Mouse (Mus musculus) cerebellum, postnatal 36 days (tissue): ENCODE measurements at regions not wholly inside any gene's neighbourhood (a gene's known extent, or its start where the extent isn't known, plus 50 kb on each side); places are given as distances from the start of the nearest gene placed in this dataset.

Experiments used
- DNase-seq, 2 experiments: peaks; one replicate each; pipeline ENCODE4 v3.0.0; 2021 to 2022; ENCODE audit warnings: mixed read lengths in 2 of 2

DNA sequence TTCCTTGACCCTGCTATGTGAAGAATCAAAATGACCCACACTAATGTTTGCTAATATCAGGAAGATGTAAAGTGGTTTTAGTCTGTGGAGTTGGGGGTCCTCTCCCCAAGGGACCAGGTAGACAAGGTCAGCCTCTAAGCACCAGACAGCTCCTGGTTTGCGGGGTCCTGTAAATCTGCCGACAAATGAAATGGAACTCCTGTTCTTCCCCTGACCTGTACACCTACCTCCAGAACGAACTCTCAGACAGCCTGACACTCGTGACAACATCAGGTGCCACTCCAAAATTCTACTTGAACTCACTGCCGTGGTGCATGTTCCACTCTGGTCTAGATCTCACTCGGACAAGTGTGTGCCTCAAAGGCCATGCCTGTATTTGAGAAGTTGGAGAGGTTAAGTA is 121.8 kb upstream of the Cdkn3 start:
- no peak for DNase-seq

DNA sequence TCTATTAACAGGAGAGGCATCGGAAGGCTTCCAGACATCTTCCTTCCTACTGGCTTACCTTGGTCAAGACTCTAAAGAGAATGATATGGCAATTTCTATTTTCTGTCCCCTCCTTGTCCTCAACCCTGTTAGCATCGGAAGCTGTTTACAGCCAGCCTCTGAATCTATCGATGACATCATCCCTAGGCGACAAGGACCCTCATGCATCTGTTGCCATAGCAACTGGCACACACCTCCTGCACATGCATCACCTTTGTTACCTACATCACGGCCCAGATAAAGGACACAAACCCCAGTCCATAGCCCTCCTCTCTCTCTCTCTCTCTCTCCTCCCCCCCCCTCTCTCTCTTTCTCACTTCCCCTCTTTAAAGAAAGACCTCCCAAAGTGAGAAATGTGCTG is 123.1 kb upstream of the Cdkn3 start:
- DNase-seq = no peak

DNA sequence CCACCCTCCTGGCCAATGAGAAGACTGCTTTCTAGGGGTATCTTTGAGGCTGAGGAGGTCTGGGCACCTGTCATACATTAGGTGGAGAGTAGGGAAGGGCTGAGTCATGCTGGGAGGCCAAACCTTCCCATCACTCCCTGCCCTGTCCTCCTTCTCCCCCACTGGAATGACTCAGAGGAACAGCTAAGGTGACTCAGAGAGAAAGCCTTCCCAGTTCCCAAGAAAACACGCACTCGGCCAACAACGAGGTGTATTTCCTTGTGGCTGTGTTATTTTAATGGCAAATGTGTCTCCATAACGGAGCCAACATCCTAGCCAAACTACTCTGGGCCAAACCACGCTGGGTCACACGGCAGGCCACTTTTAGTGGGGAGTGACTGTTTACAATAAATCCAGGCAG is 124.0 kb upstream of the Cdkn3 start:
- no peak for DNase-seq

DNA sequence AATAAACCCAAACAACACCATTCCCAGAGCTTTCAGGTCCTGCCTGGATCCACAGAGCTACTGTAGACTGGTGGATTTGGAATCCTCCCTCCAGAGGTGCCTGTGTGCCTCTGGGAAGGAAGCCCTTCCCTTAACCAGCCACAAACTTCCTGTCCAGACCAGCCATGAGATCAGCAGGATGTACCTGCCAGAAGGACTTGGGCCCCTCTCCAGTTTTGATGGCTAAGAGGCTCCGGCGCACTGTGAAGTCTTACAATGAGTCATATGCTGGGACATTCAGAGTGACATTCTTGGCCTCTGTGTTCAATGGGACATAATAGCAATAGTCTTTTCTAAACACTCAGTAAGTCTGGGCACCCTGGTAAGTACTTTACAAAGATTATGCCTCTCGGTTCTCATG is 125.0 kb upstream of the Cdkn3 start:
- DNase-seq = no peak

DNA sequence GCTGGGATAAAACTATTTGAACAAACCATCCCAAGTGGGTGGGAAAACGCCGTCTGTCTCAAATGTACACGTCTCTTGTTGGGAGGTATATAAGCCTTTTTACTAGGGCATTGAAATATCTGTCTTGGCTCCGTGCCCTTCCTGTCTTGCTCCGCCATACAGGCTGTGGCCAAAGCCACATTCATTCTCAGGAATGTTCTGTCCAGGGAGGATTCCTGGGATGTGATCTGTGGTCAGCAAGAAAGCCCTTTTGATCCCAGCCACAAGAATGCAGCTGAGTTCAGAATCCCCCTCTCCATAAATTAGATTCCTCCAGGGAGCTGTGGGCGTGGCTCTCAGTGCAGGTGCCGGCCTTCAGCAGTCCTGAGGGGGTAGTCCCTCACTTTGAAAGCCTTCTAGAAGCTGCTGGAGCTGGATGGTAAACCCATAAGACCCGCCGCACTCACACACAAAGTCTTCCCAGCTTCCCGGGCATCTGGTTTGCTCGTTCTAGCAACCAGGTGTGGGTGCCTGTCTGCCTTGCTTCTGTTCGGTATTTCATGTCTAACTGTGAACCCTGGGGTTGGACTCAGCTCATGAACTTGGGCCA is 125.6 kb upstream of the Cdkn3 start:
- no peak for DNase-seq

DNA sequence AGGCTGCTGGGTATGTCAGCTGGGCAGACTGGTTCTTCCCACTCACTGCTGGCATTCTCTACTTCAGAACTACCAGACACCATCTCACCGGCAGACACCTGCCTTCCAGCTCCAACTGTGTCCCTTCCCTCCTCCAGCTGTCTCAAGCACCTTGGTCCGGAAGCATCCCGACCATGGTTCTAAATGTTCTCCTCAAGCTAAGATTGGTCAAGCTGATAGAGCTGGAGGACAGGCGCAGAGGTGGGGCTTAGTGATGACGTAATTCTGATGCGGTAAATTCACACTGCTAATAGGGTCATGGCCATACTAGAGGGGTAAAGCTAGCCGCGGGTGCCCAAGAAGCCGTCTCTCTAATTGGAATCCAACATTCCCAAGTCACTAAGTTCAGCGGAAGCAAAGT is 126.1 kb upstream of the Cdkn3 start:
- no peak for DNase-seq

DNA sequence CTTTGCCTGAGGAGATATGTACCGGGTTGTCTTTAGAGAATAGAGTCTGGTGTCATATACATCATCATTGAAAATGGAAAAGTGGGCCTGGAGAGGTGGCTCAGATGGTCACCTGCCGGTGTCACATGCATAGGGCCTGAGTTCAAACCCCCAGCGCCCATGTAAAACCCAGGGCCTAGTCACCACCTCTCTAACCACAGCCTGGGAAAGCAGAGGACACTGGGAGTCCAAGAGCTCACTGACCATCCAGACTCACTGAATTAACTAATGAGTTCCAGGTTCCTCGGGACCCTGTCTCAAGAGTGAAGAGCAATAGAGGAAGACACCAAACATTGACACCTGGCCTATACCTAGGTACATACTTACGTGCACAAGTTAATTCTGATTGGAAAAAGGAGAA is 132.7 kb upstream of the Cdkn3 start:
- no peak for DNase-seq

DNA sequence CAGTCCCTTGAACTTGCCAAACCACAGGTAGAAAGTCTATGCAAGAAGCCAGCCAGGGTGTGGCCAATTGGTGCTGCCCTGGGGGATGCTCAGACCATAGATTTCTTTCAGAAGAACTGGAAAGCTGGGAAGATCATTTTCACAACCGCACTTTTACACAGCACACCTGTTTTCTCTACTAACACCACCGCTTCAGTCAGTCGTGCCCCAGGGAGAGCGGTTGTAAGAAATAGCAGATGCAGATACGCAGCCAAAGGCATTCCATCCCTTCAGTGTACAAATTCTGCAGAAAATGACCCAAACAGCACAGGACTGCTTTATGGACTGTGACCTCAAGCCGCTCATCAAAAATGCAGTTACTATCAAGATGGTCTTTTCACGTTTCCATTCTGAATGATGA is 134.6 kb upstream of the Cdkn3 start:
- DNase-seq = no peak

DNA sequence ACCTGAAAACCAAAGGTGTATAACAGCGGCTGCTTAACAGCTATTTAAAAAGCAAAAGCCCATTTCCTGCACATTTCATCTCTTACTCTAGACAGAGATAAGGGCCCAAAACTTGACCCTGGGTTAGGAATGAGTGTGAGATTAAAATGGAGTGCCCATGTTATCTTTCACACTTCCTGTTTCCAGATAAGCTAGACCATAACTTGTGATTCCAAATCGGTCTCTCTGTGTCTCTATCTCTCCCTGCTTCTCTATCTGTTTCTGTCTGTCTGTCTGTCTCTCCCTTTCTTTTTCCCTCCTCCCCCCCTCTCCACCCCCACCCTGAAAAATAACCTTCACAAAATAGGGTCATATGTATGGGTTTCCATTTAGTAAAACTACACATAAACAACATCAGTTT is 136.7 kb upstream of the Cdkn3 start:
- DNase-seq = no peak

DNA sequence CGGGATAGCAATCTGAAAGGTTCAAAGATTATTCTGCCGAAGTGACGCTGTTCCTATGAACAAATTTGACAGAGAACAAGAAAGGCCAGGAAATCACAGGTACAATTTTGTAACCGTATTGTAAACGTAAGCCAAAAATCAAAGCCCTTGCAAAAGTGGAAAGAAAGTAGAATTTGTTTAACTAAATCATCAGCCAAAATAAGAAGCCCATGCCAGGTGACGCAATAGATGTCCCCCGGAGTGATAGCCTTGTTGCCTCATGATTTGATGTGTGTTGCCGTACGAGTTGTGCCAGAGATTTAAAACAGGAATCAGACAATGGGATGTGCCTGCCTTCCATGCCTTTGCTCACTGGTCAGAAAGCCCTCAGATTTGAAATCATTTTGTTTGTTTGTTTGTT is 144.3 kb upstream of the Cdkn3 start:
- DNase-seq = no peak

DNA sequence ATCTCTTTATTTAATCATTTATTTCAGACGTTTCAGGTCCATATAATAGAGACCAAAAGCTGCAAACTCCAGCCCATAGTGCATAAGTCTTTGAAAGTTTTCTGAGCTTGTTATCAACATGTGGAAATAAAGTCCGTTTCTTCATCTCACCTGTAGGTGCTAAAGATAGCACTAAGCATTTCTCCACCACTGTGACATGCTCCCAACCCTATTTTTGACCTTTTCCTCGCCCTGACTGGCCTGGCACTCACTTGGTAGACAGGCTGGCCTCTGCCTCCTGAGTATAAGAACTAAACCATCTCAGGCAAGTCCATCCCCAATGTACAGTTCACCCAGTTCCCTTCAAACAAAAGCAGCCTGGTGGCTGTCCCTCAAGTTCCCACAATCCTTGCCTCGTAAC is 145.4 kb upstream of the Cdkn3 start:
- no peak for DNase-seq

DNA sequence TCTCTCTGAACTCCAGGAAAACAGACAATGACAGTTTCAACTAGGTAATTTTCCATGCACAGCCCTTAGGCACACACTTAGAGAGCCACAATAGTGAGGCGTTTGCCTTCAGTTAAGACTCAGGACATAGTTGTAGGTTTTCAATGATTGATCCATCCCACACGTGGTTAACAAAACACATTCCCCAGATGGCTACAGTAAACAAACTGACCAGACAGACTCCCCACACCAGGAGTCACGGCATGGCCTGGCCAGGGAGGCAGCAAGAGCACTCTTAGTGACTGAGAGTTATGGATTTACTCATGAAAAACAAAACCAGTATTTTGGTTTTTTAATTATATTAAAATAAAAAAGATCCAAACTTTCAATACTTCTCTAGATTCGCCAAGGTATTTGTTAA is 146.6 kb upstream of the Cdkn3 start:
- DNase-seq = no peak

DNA sequence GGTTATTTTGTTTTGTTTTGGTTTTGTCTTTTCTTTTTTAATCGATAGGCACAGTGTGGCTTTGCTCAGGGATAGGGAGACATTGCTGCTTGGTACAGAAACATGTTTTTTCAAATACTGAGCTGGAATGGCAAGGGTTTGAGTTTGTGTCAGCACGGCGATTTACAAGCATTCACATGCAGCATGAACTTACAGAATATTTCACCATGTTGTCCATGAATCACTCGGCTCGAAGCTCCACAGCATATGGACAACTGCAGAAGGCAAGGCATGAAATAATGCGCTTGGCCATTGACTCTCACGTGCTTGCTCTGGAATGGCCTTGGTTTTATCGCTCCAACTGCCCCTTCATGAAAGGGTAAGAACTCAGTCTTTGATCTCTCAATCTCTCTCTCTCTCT is 147.1 kb upstream of the Cdkn3 start:
- DNase-seq = no peak

DNA sequence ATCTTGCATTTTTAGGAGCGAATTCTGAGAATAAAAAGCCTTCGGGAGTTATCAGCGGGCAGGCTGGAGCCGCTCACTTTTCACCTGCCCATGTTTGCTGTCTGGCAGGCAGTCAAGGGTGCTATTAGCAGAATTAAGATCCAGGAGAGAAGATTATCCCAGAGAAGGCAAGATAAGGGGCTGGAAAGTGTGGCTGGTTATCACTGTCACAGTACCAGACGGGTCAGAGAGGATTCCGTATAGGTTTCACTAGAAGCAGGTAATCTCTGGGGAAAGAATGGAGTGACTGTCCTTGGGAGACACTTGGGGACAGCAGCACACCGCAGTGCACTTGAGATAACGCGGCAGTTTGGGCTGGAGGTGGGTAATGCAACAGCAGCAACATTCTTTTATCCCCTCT is 147.8 kb upstream of the Cdkn3 start:
- DNase-seq = no peak

DNA sequence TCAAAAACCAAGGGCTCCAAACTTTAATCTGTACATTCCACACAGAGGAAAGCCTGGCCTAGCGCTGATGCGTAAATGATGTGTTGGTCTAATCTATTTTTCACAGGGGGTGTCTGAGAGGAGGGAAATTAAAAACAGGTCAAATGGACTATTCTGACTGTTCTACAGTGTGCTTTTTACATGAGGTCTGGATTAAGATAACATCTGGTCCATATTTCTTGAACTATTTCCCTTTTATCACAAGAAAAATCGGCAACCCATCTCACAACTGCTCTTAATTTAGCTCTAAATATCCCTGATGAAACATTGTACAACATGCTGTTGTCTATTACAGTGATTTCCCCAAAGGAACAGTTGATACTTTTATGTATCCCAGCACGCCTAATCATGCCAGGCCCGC is 149.4 kb upstream of the Cdkn3 start:
- no peak for DNase-seq

DNA sequence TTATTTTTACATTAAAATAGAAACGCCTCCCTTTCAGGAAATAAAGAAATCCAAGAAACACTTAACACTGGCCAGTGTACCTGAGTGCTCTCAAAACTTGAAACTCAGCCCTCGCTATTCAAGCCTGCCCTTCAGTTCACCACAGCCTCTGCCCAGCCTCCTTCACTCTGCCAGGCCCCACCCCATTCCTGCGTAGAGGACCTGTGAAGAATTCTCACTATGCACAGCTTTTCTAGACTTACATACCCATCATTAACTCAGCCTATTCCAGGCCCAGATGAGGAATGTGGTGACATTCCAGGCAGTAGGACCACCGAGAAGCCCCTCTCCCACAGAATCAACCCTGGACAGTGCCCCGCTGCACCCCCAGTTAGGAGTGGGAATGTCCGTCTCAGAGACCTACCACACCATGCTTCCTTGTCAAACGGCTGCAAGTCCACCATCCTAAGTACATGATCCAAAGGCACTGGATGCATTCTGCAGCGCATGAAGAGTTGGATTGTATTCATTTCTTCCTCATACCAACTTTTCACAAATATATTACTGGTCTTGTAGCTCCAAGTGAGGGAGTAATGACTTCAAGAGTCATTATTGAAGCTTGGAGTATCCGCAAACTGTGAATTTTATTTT is 150.0 kb upstream of the Cdkn3 start:
- no peak for DNase-seq

DNA sequence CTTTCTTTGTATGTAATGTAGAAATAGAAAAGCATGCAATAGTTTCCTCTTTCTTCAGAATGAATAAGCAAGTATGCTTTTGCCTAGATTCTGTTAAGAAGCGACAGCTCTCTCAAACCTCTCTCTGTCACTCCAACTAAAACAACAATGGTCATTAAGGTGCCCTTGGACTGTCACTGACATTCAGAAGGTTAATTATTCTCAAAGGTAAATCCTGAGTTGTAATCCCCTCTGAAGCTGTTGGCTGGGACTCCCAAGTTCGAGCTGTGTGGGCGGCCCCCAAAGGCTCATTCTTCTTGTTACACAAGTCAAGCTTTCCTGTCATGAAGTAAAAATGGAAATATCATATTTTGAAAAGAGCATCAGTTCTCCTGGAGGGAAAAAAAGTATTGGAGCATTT is 153.6 kb upstream of the Cdkn3 start:
- DNase-seq = no peak

DNA sequence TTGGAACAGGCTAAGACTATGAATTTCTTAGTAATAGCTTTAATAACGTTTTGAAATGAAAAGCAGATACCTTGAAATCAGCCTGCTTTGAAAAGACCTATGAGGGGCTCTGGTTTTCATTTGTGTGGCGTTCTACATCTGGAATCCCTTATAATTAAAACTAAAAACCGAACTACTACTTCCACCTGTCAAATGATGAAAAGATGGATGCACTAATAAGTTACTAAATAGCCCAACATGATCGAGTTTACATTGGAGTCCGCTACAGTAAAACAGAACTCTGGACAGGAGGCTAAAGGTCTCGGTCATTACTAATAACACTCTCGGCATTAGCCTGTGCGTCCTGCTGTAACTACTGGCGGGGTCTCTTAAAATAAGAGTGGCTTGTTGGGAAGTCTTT is 154.3 kb upstream of the Cdkn3 start:
- no peak for DNase-seq

DNA sequence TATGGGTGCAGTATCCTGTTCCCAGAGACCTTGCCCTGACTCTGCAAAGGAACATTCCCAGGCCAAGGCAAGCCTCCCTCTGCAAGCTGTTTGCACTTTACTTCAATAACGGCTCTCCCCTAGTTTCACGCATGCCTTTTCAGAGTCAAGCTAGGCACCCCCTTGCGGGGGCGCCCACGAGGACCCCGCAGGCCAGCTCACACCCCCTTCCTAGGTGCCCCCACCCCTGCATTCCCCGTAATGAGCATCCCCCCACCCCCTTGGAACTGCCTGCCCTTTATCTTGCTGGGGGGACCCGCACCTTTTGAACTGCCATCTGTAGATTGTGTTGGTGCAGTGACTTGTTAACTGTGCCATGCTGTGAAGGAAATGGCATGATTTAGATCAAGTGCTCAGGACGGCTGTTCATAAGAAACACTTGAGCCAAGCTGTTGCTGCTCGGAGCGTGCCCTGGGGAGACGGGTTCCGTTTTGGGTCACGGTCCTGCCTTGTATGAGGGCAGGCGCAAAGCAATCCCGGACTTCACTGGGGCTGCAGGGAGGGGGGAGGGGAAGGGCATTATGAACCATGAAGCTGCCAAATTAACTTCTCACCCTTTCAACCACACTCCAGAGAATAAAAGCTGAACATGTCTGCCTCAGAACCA is 155.3 kb upstream of the Cdkn3 start:
- DNase-seq = peak; percentile 24 to 37

DNA sequence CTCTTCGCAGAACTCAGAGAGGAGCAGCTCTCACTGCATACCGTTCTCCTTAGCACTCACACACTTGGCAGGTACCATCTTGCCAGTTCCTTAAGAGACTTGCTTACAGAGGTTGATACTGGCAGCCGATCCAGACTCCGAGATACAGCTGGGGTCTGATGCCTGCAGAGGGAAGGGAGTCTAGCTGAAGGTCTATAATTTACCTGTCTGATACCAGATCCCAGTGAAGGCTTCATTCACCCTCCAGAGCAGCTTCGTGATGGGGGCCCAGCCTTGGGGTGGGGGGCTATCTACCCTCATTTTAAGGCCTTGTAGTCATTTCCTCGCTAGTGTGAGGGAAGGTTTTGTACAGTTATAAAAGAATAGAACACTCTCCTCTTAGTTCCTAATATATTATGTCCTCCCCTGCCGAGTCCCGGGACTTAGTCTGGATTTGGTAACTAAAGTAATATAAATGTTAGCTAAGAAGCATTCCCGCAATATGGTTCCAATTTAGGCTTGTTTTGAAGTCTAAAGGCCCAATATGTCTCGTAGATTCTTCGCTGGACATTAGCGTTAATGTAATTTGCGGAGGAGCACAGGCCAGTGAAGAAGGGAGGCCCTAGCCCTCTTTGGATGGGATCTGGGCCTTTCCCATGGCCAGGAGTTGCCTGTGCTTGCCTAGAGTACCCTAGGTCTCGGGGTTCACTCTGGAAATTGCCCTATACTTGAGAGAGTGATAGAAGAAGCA is 156.0 kb upstream of the Cdkn3 start:
- DNase-seq = no peak

DNA sequence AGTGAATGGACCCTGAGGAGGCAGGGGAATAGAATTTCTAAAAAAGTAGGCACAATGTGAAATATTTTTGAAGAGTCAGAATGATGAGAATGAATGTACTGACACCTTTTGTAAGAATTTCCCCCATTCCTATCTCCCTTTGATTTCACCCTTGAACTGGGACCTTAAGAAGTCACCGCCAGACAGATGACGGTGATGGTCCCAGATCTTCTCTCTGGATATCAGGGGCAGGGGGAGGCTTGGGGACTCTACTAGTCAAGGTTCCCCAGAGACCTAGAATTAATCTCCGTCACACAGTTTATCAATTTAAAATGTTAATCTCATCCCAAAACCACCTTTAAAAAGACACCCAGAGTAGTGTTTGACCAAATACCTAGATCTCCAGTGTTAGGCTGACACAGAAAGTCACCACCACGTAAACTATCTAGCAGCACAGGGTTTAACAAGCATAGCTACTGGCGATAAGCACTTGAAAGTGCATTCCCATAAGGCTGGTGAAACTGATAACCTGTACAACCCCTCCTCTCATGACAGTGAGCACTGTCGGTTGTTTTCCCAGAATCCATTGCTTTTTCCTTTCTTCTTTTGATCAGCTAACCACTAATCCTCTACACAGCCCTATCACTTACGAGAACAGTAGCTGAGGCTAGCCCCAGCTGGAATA is 163.5 kb upstream of the Cdkn3 start:
- DNase-seq = no peak

DNA sequence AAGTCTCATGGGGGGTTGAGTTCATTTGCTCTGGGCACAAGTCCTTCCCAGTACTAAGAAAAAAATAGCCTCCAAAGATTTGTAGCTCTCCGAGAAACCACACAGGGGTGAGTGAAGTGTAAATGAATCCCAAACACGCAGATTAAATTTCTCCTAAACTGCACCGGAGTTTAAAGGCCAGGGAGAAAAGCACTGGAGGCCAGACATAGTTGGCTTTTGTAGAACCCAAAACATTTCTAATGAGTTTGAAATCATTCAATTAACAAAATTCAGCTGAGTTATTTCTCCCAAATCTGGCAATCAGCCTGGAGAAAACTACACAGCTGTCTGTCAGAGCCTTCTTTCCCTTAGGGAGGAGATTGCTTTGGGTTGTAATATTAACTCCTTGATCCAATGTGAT is 166.2 kb upstream of the Cdkn3 start:
- DNase-seq = no peak

DNA sequence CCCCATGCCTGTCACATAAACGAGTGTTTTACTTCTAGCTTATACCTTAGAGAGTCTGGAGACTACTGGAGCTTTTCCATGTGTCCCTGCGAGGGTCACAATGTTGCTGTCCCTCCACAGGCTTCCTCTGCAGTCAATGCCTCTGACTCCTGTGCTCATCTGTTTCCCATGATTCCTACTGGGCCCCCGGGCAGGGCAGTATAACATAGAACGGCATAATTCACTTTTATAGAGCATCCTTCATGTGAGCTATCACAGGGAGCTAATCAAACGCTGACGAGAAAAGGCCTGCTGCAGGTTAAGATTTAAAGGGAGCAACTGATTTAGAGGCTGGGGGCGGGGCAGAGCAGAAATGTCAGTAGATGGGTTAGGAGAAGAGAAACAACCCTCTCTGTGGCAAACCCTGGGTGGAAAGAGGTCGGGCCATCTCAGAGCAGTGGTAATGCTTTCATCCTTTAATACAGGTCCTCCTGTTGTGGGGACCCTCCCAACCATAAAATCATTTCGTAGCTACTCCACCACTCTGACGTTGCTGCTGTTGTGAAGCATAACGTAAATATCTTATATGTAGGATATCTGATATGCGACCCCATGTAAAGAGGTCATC is 168.5 kb upstream of the Cdkn3 start:
- DNase-seq = no peak
